Mouse (Mus musculus) hindbrain, embryonic 11.5 days (tissue): ENCODE data around the gene Tbc1d19. TPM values are rescaled to one million over a fixed set of nuclear protein-coding genes. Genes with fewer than 3 reads are reported as not detected.

Experiments
- ATAC-seq: fragments of 200-750 bp; cut with Nextera tagmentation; 2 replicates; pipeline ENCODE4 v1.8.0; 2017; ENCODE audit warnings: mild to moderate bottlenecking, moderate TSS enrichment, moderate library complexity; ENCODE audit not compliant: low FRiP score
- DNase-seq: peaks from one replicate; pipeline ENCODE4 v3.0.0-alpha.2; 2015; ENCODE audit warnings: low spot score
- H3K27ac ChIP-seq: fragments of 300-500 bp; sonication (generic); 2 replicates; pipeline ENCODE4 v1.5.1; 2014; ENCODE audit warnings: mild to moderate bottlenecking, low read depth, low read length
- H3K27me3 ChIP-seq: fragments of 300-500 bp; sonication (generic); 2 replicates; pipeline ENCODE4 v1.6.1; 2014; ENCODE audit warnings: mild to moderate bottlenecking, low read length, moderate library complexity, mixed read lengths; ENCODE audit not compliant: control insufficient read depth, insufficient read depth
- H3K36me3 ChIP-seq: fragments of 300-500 bp; sonication (generic); 2 replicates; pipeline ENCODE4 v1.6.1; 2014; ENCODE audit warnings: mild to moderate bottlenecking, low read length, moderate library complexity, mixed read lengths; ENCODE audit not compliant: control insufficient read depth, insufficient read depth
- H3K4me1 ChIP-seq: fragments of 300-500 bp; sonication (generic); replicated peaks from 2 replicates; pipeline ENCODE4 v1.6.1; 2014; ENCODE audit warnings: low read length, mixed read lengths; ENCODE audit not compliant: control insufficient read depth, insufficient read depth
- H3K4me2 ChIP-seq: fragments of 300-500 bp; sonication (generic); replicated peaks from 2 replicates; pipeline ENCODE4 v1.6.1; 2014; ENCODE audit warnings: mild to moderate bottlenecking, low read depth, low read length
- H3K4me3 ChIP-seq: fragments of 300-500 bp; sonication (generic); 2 replicates; pipeline ENCODE4 v1.5.1; 2014; ENCODE audit warnings: low read depth, low read length
- H3K9ac ChIP-seq: fragments of 300-500 bp; sonication (generic); 2 replicates; pipeline ENCODE4 v1.6.1; 2014; ENCODE audit warnings: low read depth, low read length
- H3K9me3 ChIP-seq: fragments of 300-500 bp; sonication (generic); 2 replicates; pipeline ENCODE4 v1.6.1; 2016; ENCODE audit warnings: low read length; ENCODE audit not compliant: control insufficient read depth
- WGBS: fragments of 180-500 bp; shearing (Covaris S2); extraction: QIAGEN DNeasy Blood & Tissue Kit; methylation state at CpG from one replicate; pipeline ENCODE4 v1.1.7; 2014; 5-methylcytosine and 5-hydroxymethylcytosine counted together
- polyA plus RNA-seq: library from polyadenylated mRNA; unstranded; fragments of >200 nt; fragmentation: Nextera tagmentation; extraction: Ambion mirVana; gene quantifications from 2 replicates; pipeline ENCODE4 v1.2.1, GENCODE M21; 2014

Tbc1d19 gene
- polyA plus RNA-seq, 1 experiment from 2014 or later = 70.1 TPM

GRCm38 (mm10) chr5:53937187-53937586 lies 127.8 kb downstream of the Tbc1d19 start:
- Histone ChIP-seq H3K9ac (no peak overlapping the region), H3K27me3 (no peaks in the 10 kb centered on the region), H3K4me1 (no peaks in the 10 kb centered on the region), H3K27ac (no peak overlapping the region), H3K9me3 (no peaks in the 10 kb centered on the region), H3K4me3 (no peak overlapping the region), H3K4me2 (no peak overlapping the region), H3K36me3 (no peaks in the 10 kb centered on the region)
- WGBS = 94% methylated on average over 4 of the region's 4 CpGs
- ATAC-seq = no peak
- no peak for DNase-seq

DNA sequence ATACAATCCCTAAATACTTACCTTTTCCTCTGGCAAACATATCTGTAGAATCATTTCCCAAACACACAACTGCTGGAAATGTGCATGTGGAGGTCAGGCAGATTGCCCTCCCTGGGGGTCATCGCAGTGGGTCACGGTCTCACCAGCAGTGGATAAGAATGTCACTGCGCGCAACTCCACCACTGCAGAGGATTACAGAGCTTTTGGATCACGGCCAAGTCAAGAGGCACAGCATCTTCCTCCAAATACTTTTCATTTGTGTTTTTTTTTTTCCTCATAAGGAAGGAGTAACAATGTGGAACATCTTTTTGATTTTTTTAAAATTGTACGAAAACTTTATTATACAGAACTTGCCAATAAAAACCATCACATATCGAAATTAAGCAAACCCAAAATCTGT lies 129.6 kb downstream of the Tbc1d19 start:
- WGBS = 88% methylated on average over 7 of the region's 7 CpGs
- DNase-seq = no peak

GRCm38 (mm10) chr5:53941322-53942024 lies 132.1 kb downstream of the Tbc1d19 start:
- Histone ChIP-seq H3K4me3 (no peak overlapping the region), H3K9me3 (no peaks in the 10 kb centered on the region), H3K36me3 (no peaks in the 10 kb centered on the region), H3K4me1 (no peaks in the 10 kb centered on the region), H3K27me3 (no peaks in the 10 kb centered on the region), H3K27ac (no peak overlapping the region), H3K9ac (no peak overlapping the region), H3K4me2 (no peak overlapping the region)
- no peak for ATAC-seq
- no peak for DNase-seq
- 61% methylated on average over 11 of the region's 11 CpGs for WGBS

More for the DNA sequence above, 129.6 kb downstream of the Tbc1d19 start:
- H3K27me3 ChIP-seq = no peaks in the 10 kb centered on the region
- no peak for ATAC-seq
- H3K9ac ChIP-seq = no peak overlapping the region
- H3K4me3 ChIP-seq = no peak overlapping the region
- no peaks in the 10 kb centered on the region for H3K4me1 ChIP-seq
- no peak overlapping the region for H3K4me2 ChIP-seq
- H3K36me3 ChIP-seq = no peaks in the 10 kb centered on the region
- H3K27ac ChIP-seq = no peak overlapping the region
- H3K9me3 ChIP-seq = no peaks in the 10 kb centered on the region

DNA sequence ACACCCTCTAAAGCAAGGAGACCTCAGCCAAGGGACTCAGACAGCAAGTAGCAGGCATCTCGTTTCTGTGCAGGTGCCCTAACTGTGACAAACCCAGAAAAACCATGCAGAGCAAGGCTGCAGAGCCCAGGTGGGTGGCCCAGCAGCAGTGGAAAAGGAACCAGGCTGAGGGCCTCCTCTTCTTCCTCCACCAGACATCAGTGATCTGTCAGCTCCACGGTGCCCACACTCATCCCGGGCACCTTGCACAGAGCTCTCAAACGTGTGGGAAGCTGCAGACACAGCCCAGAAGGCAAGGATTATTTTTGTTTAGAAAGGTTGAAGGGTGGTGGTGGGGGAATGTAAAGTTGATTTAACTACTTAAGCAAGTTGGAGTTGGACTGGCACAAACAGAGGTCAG lies 132.9 kb downstream of the Tbc1d19 start:
- no peak overlapping the region for H3K27ac ChIP-seq
- 81% methylated on average over 4 of the region's 4 CpGs for WGBS
- H3K9me3 ChIP-seq = no peaks in the 10 kb centered on the region
- no peak for DNase-seq
- no peaks in the 10 kb centered on the region for H3K4me1 ChIP-seq
- ATAC-seq = no peak
- no peaks in the 10 kb centered on the region for H3K36me3 ChIP-seq
- no peak overlapping the region for H3K4me3 ChIP-seq
- no peak overlapping the region for H3K9ac ChIP-seq
- H3K4me2 ChIP-seq = no peak overlapping the region
- H3K27me3 ChIP-seq = no peaks in the 10 kb centered on the region

- no peaks in the 10 kb centered on the region for H3K4me1 ChIP-seq
- no peaks in the 10 kb centered on the region for H3K36me3 ChIP-seq
- H3K4me2 ChIP-seq = no peak overlapping the region
- ATAC-seq (no peak), DNase-seq (no peak)
- no peaks in the 10 kb centered on the region for H3K9me3 ChIP-seq
- 88% methylated on average over 11 of the region's 11 CpGs for WGBS
- H3K4me3 ChIP-seq = no peak overlapping the region
- no peak overlapping the region for H3K27ac ChIP-seq
- no peaks in the 10 kb centered on the region; the same call in 1 of the 2 replicates for H3K27me3 ChIP-seq
- H3K9ac ChIP-seq = no peak overlapping the region
Observed at GRCm38 (mm10) chr5:53943321-53943857, 134.0 kb downstream of the Tbc1d19 start.

- Histone ChIP-seq H3K4me2 (no peak overlapping the region), H3K4me3 (no peak overlapping the region), H3K36me3 (no peaks in the 10 kb centered on the region), H3K9me3 (no peaks in the 10 kb centered on the region), H3K27ac (no peak overlapping the region), H3K9ac (no peak overlapping the region), H3K27me3 (no peaks in the 10 kb centered on the region; the same call in 1 of the 2 replicates), H3K4me1 (no peaks in the 10 kb centered on the region)
- no peak for DNase-seq
- WGBS = 93% methylated on average over 8 of the region's 8 CpGs
- no peak for ATAC-seq
Observed at GRCm38 (mm10) chr5:53946747-53947146, 137.3 kb downstream of the Tbc1d19 start.

DNA sequence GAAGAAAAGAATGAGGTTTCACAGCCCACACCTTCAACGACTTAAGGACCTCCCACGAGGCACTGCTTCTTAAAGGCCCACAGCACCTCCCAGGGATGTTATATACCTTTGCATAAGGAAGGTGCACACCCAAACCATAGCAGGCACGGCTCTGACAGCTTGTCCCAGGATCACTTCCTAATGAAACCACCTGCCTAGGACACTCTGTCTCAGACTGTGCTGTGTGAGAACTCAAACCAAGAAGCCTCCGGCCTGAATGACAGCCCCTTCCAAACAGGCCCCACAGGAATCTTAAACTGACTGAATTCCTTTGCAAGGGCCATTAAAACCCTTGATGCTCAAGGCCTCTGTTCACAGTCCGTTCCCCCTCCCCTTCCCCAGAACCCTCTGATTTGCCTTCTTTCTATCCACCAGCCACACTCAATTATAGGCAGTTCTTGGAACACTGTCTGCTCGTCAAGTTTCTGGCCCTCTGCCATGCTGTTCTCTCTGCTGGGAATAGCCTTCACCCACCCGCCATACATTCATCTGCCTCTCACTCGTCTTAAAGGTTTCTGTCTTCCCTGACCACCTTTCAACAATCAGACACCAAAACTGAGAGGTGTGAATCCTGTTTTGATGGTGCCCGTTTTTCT lies 138.3 kb downstream of the Tbc1d19 start:
- Histone ChIP-seq H3K27me3 (no peaks in the 10 kb centered on the region; the same call in 1 of the 2 replicates), H3K4me3 (no peak overlapping the region), H3K4me2 (no peak overlapping the region), H3K9me3 (no peaks in the 10 kb centered on the region), H3K4me1 (no peaks in the 10 kb centered on the region), H3K9ac (no peak overlapping the region), H3K36me3 (no peaks in the 10 kb centered on the region), H3K27ac (no peak overlapping the region)
- DNase-seq (no peak), ATAC-seq (no peak)
- 69% methylated on average over 9 of the region's 9 CpGs for WGBS

- Histone ChIP-seq H3K36me3 (no peaks in the 10 kb centered on the region), H3K9me3 (no peaks in the 10 kb centered on the region), H3K4me1 (no peaks in the 10 kb centered on the region), H3K27me3 (no peaks in the 10 kb centered on the region; the same call in 1 of the 2 replicates), H3K4me3 (no peak overlapping the region), H3K4me2 (no peak overlapping the region), H3K27ac (no peak overlapping the region), H3K9ac (no peak overlapping the region)
- 85% methylated on average over 8 of the region's 8 CpGs for WGBS
- no peak for ATAC-seq
- no peak for DNase-seq
Observed at GRCm38 (mm10) chr5:53948606-53949266, 139.3 kb downstream of the Tbc1d19 start.
